In genomic region chr8:120667561-120668373, GRCm38 (mm10) we compare ENCODE assay signal across 8 mouse cellular contexts. TPM values are rescaled to one million over a fixed set of nuclear protein-coding genes. Genes with fewer than 3 reads are reported as not detected.
DNase-seq lines count a peak whose midpoint lies in the region; ATAC-seq lines count a peak whose summit lies in the region.

Gene Gm27021 (minus strand): TSS chr8:120668079.
Gene Cox4i1 (plus strand): TSS chr8:120668222.

- H3K9ac ChIP-seq in forebrain, embryonic 11.5 days (ENCODE audit: low read length), result peak within 1 kb of the TSS; percentile 94
- H3K9ac ChIP-seq in heart, embryonic 16.5 days (ENCODE audit: low read length), result peak within 1 kb of the TSS; percentile 98
- peak within 1 kb of the TSS; percentile 98 for H3K9ac ChIP-seq in liver, embryonic 13.5 days
- H3K9ac ChIP-seq in stomach, embryonic 14.5 days (replicated peaks; ENCODE audit: low read depth, low read length), result peak within 1 kb of the TSS; percentile 95

- H3K27me3 ChIP-seq in forebrain, embryonic 11.5 days (ENCODE audit: control insufficient read depth, insufficient read depth, low read length), result no peaks in the 10 kb centered on the region
- H3K27me3 ChIP-seq in heart, embryonic 16.5 days (ENCODE audit: control insufficient read depth, insufficient read depth, low read length), result no peaks in the 10 kb centered on the region
- no peaks in the 10 kb centered on the region for H3K27me3 ChIP-seq in liver, embryonic 13.5 days
- no peaks in the 10 kb centered on the region for H3K27me3 ChIP-seq in stomach, embryonic 14.5 days (ENCODE audit: control insufficient read depth, insufficient read depth, low read length)

- WGBS in forebrain, embryonic 11.5 days, result under 1% methylated on average over 92 of the region's 105 CpGs
- under 1% methylated on average over 101 of the region's 105 CpGs for WGBS in heart, embryonic 16.5 days
- under 1% methylated on average over 91 of the region's 105 CpGs for WGBS in liver, embryonic 13.5 days (ENCODE audit: insufficient replicate concordance)
- under 1% methylated on average over 105 of the region's 105 CpGs for WGBS in stomach, embryonic 14.5 days

- DNase-seq in CD8-positive naive resting alpha-beta T cell, adult 2 months (ENCODE audit: low read depth in 2 of 2, low spot score in 2 of 2), result peak; percentile 78 to 84
- peak; percentile 83 for DNase-seq in c-Kit-positive CD71-negative TER-119-negative erythroid progenitor cells, embryonic 14.5 days (ENCODE audit: low read depth)
- DNase-seq in forebrain, embryonic 11.5 days (ENCODE audit: low spot score), result peak; percentile 99
- DNase-seq in kidney, postnatal 25 days, result peak; percentile 96 to 97
- DNase-seq in liver, embryonic 13.5 days, result peak; percentile 91
- peak; percentile 87 to 88 for DNase-seq in natural killer cell, adult 2 months (ENCODE audit: low spot score in 2 of 2)

- peak within 1 kb of the TSS; percentile 54 for H3K27ac ChIP-seq in forebrain, embryonic 11.5 days (ENCODE audit: low read depth, low read length)
- peak within 1 kb of the TSS; percentile 89 for H3K27ac ChIP-seq in heart, embryonic 16.5 days (ENCODE audit: low read length)
- peak within 1 kb of the TSS; percentile 93 for H3K27ac ChIP-seq in liver, embryonic 13.5 days
- H3K27ac ChIP-seq in stomach, embryonic 14.5 days (ENCODE audit: low read length), result peak within 1 kb of the TSS; percentile 85

- H3K4me3 ChIP-seq in forebrain, embryonic 11.5 days (ENCODE audit: low read depth, low read length), result peak within 1 kb of the TSS; percentile 69
- H3K4me3 ChIP-seq in heart, embryonic 16.5 days (ENCODE audit: low read length), result peak within 1 kb of the TSS; percentile 99
- H3K4me3 ChIP-seq in liver, embryonic 13.5 days (replicated peaks), result peak within 1 kb of the TSS; percentile 97
- peak within 1 kb of the TSS; percentile 98 for H3K4me3 ChIP-seq in stomach, embryonic 14.5 days (ENCODE audit: low read depth, low read length)

- H3K36me3 ChIP-seq in forebrain, embryonic 11.5 days (ENCODE audit: control insufficient read depth, insufficient read depth, low read length), result peaks cover 7% of the 10 kb centered on the region
- H3K36me3 ChIP-seq in heart, embryonic 16.5 days (ENCODE audit: control insufficient read depth, insufficient read depth), result peaks cover 31% of the 10 kb centered on the region
- peaks cover 55% of the 10 kb centered on the region for H3K36me3 ChIP-seq in liver, embryonic 13.5 days
- H3K36me3 ChIP-seq in stomach, embryonic 14.5 days (ENCODE audit: control insufficient read depth, insufficient read depth, low read length), result peaks cover 22% of the 10 kb centered on the region

- ATAC-seq in forebrain, embryonic 11.5 days (replicated peaks; ENCODE audit: low FRiP score), result peak; percentile 93
- peak; percentile 95 for ATAC-seq in heart, embryonic 16.5 days (replicated peaks; ENCODE audit: extremely low read depth, insufficient read depth, low FRiP score)
- peak; percentile 92 for ATAC-seq in liver, embryonic 13.5 days (ENCODE audit: low read depth)
- ATAC-seq in stomach, embryonic 14.5 days (ENCODE audit: insufficient number of reproducible peaks, insufficient read depth, low FRiP score, low read depth), result peak; percentile 91

- peak within 1 kb of the TSS; percentile 62 for H3K4me2 ChIP-seq in forebrain, embryonic 11.5 days (ENCODE audit: low read depth, low read length, severe bottlenecking)
- peak within 1 kb of the TSS; percentile 89 for H3K4me2 ChIP-seq in heart, embryonic 16.5 days (ENCODE audit: low read depth, low read length)
- H3K4me2 ChIP-seq in liver, embryonic 13.5 days, result peak within 1 kb of the TSS; percentile 94
- H3K4me2 ChIP-seq in stomach, embryonic 14.5 days (replicated peaks; ENCODE audit: low read depth, low read length), result peak within 1 kb of the TSS; percentile 88

- peaks cover 9% of the 10 kb centered on the region for H3K4me1 ChIP-seq in forebrain, embryonic 11.5 days (replicated peaks; ENCODE audit: control insufficient read depth, insufficient read depth, low read length)
- H3K4me1 ChIP-seq in heart, embryonic 16.5 days (ENCODE audit: control insufficient read depth, insufficient read depth, low read length), result peaks cover 55% of the 10 kb centered on the region
- peaks cover 63% of the 10 kb centered on the region for H3K4me1 ChIP-seq in liver, embryonic 13.5 days (replicated peaks)
- peaks cover 26% of the 10 kb centered on the region for H3K4me1 ChIP-seq in stomach, embryonic 14.5 days (ENCODE audit: control insufficient read depth, insufficient read depth, low read length)

- H3K9me3 ChIP-seq in forebrain, embryonic 11.5 days (ENCODE audit: control insufficient read depth, low read length), result no peaks in the 10 kb centered on the region
- no peaks in the 10 kb centered on the region for H3K9me3 ChIP-seq in heart, embryonic 16.5 days (replicated peaks; ENCODE audit: control insufficient read depth, low read length)
- H3K9me3 ChIP-seq in liver, embryonic 13.5 days (replicated peaks), result no peaks in the 10 kb centered on the region
- no peaks in the 10 kb centered on the region for H3K9me3 ChIP-seq in stomach, embryonic 14.5 days (ENCODE audit: control insufficient read depth, low read depth, low read length)

RNA-seq across cellular contexts. Expression of gene Gm27021, which starts in this region (rescaled TPM):
- 3.3 and 3.5 TPM in 2 replicates for polyA plus RNA-seq in forebrain, embryonic 11.5 days (2014; fragmentation: Nextera tagmentation; extraction: Ambion mirVana)
- 0.55 TPM in 1 of 2 replicates, not detected in the other for polyA plus RNA-seq in heart, embryonic 16.5 days (2015; fragmentation: Nextera tagmentation; extraction: Ambion mirVana)
- 0.38 and 1.3 TPM in 2 replicates for polyA plus RNA-seq in liver, embryonic 13.5 days (2015; fragmentation: Nextera tagmentation; extraction: Ambion mirVana)
- polyA plus RNA-seq in stomach, embryonic 14.5 days (2014; fragmentation: Nextera tagmentation; extraction: Ambion mirVana), result 2.4 TPM in 1 of 2 replicates, not detected in the other

RNA-seq across cellular contexts. Expression of gene Cox4i1, which starts in this region (rescaled TPM):
- 812 and 850 TPM in 2 replicates for polyA plus RNA-seq in forebrain, embryonic 11.5 days (2014; fragmentation: Nextera tagmentation; extraction: Ambion mirVana)
- 2,414 and 2,430 TPM in 2 replicates for polyA plus RNA-seq in heart, embryonic 16.5 days (2015; fragmentation: Nextera tagmentation; extraction: Ambion mirVana)
- 800 and 812 TPM in 2 replicates for polyA plus RNA-seq in liver, embryonic 13.5 days (2015; fragmentation: Nextera tagmentation; extraction: Ambion mirVana)
- 1,095 and 1,156 TPM in 2 replicates for polyA plus RNA-seq in stomach, embryonic 14.5 days (2014; fragmentation: Nextera tagmentation; extraction: Ambion mirVana)

Comparison
In these comparisons a context has a peak if more than half of its experiments do, and no peak if none do; other contexts are left out.
1. Peak in every context shown above with its lines: DNase-seq, ATAC-seq, H3K4me3 ChIP-seq and H3K27ac ChIP-seq.